Mouse (Mus musculus) cortical plate, adult 2 months (tissue): ENCODE measurements at regions not wholly inside any gene's neighbourhood (a gene's known extent, or its start where the extent isn't known, plus 50 kb on each side); places are given as distances from the start of the nearest gene placed in this dataset.

Experiments
- CTCF ChIP-seq: fragments of 200-500 bp; IDR thresholded peaks from 2 replicates; pipeline ENCODE4 v1.5.1; 2011; ENCODE audit warnings: mild to moderate bottlenecking, control low read depth, low read length; ENCODE audit not compliant: insufficient read depth; ENCODE audit errors: extremely low read depth
- POLR2A ChIP-seq: fragments of 200-500 bp; IDR thresholded peaks from 2 replicates; pipeline ENCODE4 v1.6.1; 2011; ENCODE audit warnings: mild to moderate bottlenecking, low read length, control low read depth; ENCODE audit not compliant: insufficient read depth; ENCODE audit errors: extremely low read depth

DNA sequence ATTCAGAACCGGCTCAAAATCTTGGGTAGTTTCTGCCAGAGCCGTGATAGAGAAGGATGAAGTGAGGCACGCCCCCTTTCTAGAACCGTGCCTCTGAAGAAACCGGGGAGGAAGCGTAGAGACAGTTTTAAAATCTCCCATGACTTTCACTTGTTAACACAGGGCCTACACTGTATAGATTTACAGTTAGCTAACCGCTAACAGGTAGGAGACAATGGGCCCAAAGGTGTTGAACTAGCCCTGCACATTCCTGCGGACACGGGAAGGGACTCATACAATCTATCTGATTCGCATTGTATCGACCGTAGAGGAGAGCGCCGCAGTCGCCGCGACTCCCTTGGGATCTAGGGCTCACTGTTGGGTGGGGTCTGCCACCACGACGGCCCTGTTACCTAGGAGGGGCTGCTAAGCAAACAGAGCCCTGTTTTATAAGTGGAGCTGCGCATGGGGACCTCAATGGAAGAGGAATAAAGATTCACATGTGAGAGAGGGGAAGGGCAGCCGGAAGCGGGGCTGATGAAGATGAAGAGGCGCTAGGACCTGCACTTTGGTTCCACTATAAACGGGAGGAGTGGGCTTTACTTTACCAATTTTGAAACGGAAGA lies 89.1 kb downstream of the Cd24a start:
- no peak for TF ChIP-seq CTCF
- no peak for TF ChIP-seq POLR2A
